Mouse (Mus musculus) spleen, adult 2 months (tissue): Measurements from ENCODE around the gene Proser1.

Experiments used
- CTCF ChIP-seq: fragments of 200-500 bp; IDR thresholded peaks from 2 replicates; pipeline ENCODE4 v1.5.1; 2011; ENCODE audit warnings: mild to moderate bottlenecking, inconsistent platforms; ENCODE audit not compliant: insufficient read depth, insufficient read length, insufficient replicate concordance; ENCODE audit errors: extremely low read depth
- POLR2A ChIP-seq: fragments of 200-500 bp; IDR thresholded peaks from 2 replicates; pipeline ENCODE4 v1.6.1; 2011; ENCODE audit warnings: low read depth, low read length, inconsistent platforms

DNA sequence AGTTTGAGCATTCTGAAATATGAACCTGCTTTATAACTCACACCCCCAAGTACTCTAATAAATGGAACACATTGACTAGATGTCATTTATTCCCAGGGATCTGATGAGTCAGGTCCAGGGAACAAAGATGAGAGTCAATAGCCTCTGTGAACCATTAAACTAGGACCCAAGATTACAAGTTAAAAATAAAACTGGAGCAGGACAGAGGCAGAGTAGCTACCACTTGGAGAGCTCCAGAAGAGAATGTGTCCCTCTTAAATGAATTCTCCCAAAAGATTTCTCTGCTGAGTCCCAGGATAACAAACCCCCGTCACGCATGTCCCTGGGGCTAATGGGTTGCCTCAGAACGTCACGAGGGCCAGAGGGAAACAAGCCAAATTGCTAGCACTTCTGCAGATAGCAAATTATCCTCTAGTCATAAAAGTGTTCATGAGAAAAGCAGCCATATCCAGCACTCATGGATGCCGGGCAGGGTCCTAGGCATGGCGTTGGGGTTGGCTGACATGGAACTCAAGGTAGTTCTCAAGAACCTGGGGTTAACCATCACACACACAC lies 35.0 kb downstream of the Proser1 start:
- TF ChIP-seq CTCF (no peak), POLR2A (no peak)
